Mouse (Mus musculus): Measurements from ENCODE around the gene Syce1.

The Syce1 gene

DNA sequence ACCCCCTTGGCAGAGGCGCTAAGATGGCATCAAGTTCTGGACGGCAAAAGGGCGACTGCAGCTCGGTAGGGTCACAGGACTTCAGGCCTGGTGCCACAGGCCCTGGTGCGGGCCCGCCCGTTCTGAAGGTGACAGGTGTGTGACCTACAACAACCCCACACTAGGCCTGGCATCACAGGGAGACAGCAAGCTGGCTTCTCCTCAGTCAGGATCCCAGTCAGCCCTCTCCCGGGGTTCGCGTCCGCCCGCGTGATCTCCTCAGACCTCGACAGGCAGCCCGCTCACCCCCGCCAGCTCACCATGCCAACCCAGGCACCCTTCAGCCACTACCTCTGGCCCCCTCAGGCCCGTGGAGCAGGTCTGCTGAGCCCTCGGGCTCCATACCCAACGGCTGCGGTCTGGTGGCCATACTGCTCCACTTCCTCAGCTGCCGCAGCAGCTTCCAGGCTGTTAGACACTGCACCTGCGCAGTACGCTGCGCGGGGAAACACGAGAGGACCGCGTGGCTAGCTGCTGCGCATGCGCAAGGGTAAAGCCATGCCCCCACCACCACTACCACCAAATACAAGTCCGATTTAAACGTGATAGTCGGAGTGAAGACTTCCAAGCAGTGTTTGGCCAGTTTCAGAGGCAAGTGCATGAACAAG is at the start of gene Syce1:
TSS of gene Syce1 (minus strand) at position 447 of the 647 bp plus-strand sequence.
- DNase-seq (ENCODE audit: low spot score in 2 of 2): no peak

DNA sequence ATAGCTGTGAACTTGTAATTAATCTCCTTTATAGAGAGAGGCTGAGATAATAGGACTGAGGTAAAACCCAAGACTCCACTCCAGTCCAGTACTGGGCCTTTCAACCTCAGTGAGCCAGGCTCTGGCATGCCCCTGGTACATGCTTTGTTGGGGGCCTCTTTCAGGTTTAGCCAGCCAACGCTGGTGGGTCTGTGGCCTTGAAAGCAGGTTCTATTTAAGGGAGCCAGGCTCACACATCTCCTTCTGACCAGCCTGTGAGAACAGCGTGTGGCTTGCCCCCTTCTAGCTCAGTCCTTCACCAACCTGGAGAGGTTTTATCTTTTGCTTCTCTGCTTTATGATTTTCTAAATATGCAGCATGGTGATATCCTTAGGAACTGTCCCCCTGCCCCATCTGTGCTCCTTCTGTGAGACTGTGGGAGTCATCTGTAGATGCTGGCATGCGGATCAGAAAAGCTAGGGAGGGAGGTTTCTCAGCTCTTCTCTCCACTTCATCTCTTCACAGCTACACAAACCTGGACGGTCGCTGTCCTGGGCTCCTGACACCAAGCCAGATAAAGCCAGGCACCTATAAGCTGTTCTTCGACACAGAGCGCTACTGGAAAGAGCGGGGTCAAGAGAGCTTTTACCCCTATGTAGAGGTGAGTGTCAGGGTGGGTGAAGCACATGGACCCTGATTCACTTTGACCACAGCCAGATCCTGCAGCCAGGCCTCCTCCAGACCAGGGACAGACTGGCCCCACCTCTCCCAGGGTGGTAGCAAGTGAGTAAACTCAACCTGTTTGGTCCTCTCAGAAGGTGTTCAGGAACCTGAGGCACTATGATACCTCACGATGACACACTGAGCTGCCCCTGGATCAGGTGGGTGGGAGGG is 48.8 kb upstream of the Syce1 start:
- no peak for DNase-seq (ENCODE audit: low spot score in 2 of 2)

DNA sequence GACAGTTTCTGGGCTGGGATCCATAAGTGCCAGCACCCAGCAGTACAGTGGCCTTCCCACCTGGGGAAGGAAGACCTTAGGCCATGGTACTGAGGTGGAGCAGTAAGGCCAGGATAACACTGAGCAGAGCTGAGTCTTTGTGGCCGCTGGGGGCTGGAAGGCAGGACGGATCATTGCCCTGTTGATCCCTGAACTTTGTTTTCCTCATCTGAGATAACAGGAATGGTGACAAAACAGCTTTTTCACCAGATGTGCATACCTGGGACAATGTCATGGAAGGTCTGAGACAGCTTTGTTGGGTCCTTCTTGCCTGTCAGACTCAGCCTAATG is 48.1 kb upstream of the Syce1 start:
- DNase-seq (ENCODE audit: low spot score in 2 of 2): no peak

DNA sequence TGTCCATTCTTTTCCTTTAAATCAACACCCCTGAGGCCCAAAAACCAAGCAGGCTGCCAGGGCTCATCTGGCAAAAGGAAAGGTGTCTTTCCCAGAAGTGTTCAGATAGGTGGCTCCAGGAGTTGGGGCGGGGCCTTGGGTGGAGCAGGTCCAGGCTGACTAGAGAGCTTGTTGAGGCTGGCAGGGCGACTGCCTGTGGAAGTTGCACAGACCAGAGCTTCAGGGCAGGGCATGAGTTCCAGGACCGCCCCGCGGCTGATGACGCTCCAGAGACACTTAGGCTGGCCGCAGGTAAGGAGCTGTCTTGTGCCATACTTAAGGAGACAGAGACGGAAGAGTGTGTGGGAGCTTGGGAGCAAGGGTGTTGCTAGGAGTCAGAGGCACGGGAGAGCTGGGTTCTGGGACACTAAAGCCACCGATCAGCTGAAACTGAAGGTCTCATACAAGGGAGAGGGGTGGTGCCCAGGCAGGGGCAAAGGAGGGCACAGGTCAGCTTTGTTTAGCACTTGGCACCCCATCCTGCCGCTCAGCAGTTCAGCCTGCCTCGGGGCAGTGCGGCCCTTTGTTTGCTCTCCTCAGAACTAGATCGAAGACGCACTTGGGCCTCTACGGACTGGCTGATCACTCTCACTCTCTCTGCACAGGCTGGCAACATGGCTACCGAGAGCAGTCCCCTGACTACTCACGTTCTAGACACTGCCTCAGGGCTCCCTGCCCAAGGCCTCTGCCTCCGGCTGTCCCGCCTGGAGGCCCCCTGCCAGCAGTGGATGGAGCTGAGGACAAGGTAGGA is 47.5 kb upstream of the Syce1 start, which contains the start of gene Urah:
TSS of gene Urah (plus strand) at position 51 of the 790 bp plus-strand sequence.
- DNase-seq (ENCODE audit: low spot score in 2 of 2): peak; percentile 68 to 79

DNA sequence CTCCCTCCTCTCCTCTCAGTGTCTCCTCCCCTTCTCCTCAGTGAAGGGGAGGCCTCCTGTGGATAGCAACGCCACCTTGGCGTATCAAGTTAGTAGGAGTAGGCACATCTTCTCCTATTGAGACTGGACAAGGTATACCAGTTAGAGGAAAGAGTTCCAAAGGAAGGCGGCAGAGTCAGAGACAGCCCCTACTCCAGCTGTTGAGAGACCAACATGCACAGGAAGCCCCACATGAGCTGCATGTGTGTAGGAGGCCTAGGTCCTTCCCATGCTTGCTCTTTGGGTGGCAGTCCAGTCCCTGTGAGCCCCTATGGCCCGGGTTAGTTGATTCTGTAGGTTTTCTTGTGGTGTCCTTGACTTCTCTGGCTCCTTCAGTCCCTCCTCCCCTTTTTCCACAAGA is 45.7 kb upstream of the Syce1 start:
- DNase-seq (ENCODE audit: low spot score in 2 of 2): no peak

DNA sequence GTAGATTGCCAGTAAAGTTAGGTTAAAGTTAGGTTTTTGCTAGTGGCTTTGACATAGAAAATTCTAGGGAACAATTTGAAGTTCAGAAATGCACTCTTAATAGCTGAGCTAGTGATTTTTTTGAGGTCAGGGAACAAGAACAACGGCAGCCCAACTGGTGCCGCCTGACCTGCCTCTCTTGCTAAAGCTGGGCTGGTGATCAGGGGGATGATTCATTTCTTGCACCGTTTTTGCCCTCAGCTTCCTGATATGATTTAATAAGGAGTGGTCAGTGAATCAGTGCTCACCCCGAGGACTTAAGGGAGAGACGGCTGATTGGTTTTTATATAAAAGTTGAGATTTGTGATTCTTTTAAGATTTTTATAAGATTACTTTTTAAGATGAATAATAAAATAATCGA is 43.8 kb upstream of the Syce1 start:
- no peak for DNase-seq (ENCODE audit: low spot score in 2 of 2)

DNA sequence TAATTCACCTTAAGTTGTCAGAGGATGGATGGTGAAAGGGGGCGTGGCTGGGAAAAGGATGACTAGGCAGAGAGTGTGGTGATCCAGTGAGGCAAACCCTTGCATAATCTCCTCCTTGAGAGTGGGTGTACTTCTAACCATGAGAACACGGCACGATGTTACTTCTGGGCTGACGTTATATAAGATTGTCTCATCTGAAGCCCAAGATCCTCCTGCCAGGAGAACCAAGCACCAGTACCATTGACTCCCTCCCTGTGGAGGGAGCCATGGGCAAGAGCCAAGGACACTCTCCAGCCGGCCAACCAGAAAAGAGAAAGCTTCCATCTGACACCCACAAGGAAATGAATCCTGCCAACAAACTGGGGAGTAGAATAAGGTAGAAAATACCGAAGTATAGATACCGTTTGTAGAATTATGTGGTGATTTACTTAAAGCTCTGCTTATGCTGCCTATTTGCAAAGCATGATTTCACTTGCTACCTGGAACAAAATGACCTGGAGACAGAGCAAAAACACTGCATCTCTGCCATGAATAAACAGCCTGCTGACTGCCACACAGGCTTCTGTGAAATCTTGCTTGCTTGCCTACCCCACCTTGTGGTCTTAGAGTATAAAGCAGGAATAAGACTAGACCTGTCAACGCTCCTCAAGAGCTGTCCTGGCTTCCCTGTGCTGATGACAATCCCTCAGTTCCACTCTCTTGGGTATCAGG is 40.7 kb upstream of the Syce1 start:
- no peak for DNase-seq (ENCODE audit: low spot score in 2 of 2)

DNA sequence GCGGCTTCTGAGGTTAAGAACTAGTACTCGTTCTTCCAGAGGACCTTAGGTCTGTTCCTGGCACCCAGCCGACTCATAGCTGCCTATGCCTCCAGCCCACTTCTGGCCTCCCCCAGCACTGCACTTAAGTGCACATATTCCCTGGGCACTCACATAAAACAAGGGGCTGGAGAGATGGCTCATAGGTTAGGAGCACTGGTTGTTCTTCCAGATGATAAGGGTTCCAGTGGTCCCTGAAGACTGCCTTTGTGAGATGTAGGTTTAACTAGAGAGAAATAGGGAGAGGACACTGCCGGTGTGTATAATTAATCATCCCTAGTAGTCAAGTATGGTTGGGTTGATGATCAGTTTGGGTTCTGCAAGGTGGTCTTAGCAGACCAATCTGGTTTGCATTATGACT is 35.1 kb upstream of the Syce1 start:
- no peak for DNase-seq (ENCODE audit: low spot score in 2 of 2)

DNA sequence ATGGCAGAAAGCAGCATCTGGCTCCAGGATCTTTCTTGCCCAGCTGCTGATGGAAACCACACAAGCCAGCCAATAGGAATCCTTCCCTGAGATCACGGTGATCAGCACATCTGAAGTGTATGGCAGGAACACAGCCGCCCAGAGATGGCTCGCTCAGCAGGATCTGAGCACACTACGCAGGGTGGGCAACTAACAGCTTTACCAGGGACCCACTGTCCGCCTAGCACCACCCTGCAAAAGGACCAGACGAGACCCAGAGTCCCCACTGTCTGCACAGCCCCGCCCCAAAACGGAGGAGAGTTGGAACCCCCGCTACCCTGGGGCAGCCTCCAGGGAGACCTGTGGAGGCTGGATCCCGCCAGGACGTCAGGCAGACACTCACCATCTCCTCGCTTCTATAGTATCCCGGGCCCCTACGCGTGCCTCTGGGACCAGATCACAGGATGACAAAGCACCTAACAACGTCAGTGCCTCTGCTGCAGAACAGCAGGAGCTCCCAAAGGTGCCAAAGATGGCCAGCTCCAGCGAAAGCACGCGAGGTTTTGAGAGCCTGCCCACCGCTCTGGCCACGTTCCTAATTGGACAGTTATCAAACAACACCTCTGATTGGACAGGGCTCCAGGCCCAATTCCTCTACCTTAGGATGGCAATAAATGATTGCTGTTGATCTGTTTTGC is 34.1 kb upstream of the Syce1 start, which contains the start of gene Zfp941:
TSS of gene Zfp941 (minus strand) at position 526 of the 677 bp plus-strand sequence.
- no peak for DNase-seq (ENCODE audit: low spot score in 2 of 2)

DNA sequence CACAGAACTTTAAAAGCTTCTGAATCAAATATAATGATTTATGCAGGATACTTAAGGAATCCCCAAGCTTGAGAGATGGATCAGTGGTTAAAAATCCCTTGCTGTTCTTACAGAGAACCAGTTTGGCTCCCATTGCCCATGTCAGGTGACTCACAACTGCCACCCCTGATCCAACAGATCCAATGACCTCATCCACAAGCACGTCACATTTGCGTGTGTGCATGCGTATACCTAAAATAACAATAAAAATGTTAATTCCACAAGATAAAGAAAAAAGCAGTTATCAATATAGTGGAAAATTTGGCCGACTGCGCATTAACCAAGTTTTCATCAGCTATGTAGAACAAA is 33.6 kb upstream of the Syce1 start:
- DNase-seq (ENCODE audit: low spot score in 2 of 2): no peak

DNA sequence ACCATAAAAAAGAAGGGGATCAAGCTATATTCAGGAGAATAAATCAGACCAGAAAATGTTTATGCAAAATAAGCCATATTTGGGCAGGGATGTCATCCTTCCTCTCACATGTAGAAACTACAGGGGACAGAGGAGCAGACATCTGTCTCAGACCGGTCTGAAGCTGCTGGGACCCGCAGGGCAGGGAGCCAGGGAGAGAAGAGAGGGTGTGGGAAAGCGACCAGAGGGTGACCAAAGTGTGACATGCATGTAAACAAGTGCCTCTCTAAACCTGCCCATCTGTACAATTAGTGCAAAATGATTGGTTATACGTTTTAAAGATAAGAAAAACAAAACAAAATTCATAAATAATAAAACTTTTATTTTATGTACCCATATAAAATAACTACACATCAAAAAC is 32.5 kb upstream of the Syce1 start:
- DNase-seq (ENCODE audit: low spot score in 2 of 2): no peak

DNA sequence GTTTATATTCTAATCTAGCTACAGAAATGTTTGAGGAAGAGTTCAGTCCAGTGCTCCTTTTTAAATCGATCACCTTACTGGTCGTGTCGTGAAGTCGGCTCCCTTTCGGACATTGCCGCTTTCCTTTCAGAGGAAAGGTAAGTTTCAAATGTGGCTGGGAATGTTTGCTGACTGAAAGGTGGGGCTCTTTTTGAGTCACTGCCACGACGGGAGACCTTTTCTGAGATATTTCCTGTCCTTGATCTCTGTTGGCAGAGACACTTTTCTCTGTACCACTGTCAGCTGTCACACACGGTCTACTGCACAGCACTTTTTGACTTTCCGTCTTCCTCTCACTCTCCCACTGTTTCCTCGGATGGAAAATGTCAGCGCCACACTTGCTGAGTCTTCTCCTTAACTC is 25.2 kb upstream of the Syce1 start:
- DNase-seq (ENCODE audit: low spot score in 2 of 2): no peak

DNA sequence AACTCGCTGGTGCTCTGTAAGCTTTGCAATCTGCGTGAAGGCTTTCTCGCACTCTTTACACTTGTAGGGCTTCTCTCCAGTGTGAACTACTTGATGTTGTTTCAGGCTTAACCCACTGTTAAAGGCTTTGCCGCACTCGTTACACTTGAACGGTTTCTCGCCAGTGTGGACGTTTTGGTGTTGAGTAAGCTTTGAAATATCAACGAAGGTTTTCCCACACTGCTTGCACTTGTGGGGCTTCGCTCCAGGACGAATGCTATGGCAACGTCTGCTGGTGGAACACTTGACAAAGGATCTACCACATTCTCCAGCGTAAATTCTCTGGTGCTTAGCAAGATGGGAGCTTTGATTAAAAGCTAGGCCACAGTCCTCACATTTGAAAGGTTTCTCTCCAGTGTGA is 24.1 kb upstream of the Syce1 start:
- no peak for DNase-seq (ENCODE audit: low spot score in 2 of 2)

DNA sequence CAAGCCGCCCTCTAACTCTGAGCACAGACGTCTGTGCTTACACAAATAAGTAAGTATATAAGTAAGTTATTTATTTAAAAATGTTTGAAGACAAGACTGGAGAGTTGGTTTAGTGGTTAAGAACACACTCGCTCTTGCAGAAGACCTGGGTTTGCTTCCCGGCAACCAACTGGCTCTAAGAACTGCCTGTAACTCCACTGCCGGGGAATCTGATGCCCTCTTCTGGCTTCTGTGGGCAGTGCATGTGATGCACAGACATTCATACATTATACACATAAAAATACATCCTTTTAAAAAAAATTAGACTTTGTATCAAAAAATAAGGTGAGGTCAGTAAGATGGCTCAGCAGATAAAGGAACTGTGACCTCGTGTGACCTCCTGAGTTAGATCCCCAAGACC is 22.8 kb upstream of the Syce1 start:
- DNase-seq (ENCODE audit: low spot score in 2 of 2): no peak

DNA sequence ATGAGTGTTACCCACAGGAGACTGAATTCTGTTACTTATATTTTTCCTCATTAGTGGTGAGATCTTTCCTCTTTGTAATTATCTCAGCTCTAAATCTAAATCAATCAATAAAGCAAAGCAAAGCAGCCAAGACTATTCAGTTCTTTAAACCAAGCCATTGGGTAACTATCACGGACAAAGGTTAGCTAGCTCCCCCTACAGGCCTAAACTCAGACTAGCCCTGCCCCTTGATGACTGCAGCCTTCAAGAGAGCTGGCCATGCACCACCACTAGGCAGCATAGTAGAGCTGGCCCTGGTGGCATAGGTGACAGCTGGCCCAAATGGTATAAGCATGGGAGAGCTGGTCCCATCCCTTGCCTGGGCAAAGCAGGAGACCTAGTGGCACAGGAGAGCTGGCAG is 18.1 kb upstream of the Syce1 start:
- DNase-seq (ENCODE audit: low spot score in 2 of 2): peak in 1 of 2 experiments; percentile 38

DNA sequence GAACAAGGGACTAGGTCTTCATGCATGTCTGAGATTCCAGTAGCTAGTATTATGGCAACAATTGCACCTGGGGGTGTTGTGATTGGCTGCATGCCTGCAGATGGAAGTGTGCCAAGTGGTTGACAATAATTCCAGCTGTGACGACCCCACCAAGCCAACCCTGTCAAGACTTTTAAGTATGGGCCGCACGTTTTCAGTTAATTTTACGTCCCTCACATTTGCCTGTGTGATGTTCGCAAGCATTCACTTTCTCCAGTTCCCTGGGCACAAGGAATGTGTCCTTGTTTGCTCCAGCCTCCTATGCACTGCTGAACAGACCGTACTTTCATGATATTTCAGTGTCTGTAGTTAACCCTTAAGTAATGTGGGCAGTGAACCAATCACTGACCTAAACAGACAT is 15.0 kb upstream of the Syce1 start:
- DNase-seq (ENCODE audit: low spot score in 2 of 2): no peak

DNA sequence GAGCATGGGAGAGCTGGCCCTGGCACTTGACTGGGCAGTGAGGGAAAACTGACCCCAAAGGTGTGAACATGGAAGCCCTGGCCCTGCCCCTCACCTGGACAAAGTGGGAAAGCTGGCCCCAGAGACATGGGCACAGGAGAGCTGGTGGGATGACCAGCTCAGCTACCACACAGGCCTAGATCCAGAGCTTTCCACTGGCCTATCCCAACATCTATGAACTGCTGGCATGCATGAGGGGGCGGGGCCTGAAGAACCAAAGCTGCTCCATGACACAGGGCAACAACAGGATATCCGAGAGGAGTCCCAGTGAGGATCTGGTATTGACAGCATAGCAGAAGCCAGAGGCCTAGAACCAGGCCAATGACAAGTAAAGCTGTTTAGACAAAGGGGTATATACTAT is 10.6 kb upstream of the Syce1 start:
- DNase-seq (ENCODE audit: low spot score in 2 of 2): no peak

DNA sequence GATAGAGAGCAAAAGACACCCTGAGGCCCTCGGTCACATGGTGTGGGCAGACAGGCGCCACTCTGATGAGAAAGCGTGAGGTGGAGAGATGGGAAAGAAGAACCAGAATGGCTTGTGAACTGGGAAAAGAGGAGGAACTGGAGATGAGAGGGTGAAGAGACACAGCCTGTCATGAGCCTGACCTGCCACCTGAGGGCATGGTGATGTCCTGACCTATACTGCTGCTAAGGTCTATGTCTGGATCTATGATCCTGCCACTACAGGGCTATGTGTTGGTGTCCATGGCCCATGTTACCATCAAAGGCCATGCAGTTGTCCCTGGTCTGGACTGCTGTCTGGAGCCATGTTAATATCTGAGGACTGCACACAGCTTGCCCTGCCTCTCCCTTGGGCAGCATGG is 10.0 kb upstream of the Syce1 start:
- DNase-seq (ENCODE audit: low spot score in 2 of 2): no peak

DNA sequence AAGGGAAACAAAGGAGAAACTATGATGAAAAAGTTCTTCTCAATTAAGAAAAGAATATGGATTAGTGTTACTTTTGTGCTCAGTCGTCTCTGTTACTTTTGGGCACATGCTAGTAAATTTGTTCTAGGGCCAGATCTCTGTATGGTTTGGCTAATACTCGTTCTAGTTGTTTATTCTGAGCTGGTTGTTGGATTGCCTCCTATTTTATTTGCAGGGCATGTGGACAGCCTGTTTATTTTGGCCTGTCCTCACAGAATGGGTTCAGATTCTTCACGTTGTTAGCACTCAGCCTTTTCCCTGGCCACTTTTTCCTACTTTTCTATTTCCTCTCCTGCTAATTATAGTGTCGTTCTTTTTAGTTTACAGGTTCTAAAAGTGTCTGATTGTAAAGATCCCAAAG is 5.9 kb upstream of the Syce1 start:
- no peak for DNase-seq (ENCODE audit: low spot score in 2 of 2)

DNA sequence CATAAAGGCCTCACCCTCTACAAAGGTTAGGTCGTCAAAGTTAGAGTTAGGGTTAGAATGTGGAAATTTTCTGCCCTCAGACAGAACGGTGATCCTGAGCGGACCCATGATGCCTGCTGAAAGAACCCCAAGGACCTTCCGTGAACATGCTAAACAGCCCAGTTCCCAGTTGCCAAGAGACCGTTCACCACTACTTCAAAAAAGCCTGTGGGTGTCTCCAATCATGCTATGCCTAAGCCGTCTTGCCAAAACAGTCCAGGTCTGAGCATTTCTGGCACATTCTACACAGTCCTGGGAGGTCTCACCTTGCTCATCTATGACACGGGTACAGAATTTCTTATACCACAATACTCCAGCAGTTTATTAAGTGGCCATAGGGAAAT is 392 bp upstream of the Syce1 start:
- DNase-seq (ENCODE audit: low spot score in 2 of 2): no peak

DNA sequence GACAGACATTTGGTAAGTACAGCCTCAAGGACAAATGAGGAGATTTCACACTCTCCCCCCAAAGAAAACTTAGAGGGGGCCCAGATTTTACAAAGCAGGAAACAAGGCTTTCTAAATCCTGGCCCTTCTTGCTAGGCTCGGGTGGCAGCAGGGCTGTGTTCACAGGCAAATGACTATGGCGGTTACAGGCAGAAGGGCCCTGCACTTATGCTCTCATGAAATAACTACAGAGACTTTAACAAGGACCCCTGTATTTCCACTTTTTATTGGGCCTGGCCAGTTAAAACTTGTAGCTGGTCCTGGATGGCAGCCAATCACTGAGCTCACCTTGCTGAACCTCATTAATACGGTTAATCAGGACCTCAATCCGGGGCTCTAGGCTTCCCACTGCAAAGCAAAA is 7.1 kb downstream of the Syce1 start:
- DNase-seq (ENCODE audit: low spot score in 2 of 2): no peak

Measured in urinary bladder, postnatal 36 days (tissue).